Mouse (Mus musculus): Measurements from ENCODE around the gene Slc25a31.

Gene Slc25a31

GRCm38 (mm10) chr3:40744024-40744835, 35.6 kb downstream of the Slc25a31 start, which contains the start of gene Hspa4l:
TSS of gene Hspa4l (plus strand) at chr3:40744495.
- no peak for DNase-seq

GRCm38 (mm10) chr3:40744836-40745660, 36.4 kb downstream of the Slc25a31 start:
- peak; percentile 89 for DNase-seq

- DNase-seq = peak; percentile 4
Measured at GRCm38 (mm10) chr3:40745661-40746547, 37.2 kb downstream of the Slc25a31 start.

GRCm38 (mm10) chr3:40760746-40761145, 52.1 kb downstream of the Slc25a31 start:
- no peak for DNase-seq

- DNase-seq = no peak
Measured at GRCm38 (mm10) chr3:40761312-40761711, 52.7 kb downstream of the Slc25a31 start.
